Mouse (Mus musculus) bone marrow, adult 2 months (tissue): ENCODE measurements around the gene Ripor1. TPM values are rescaled to one million over a fixed set of nuclear protein-coding genes. Genes with fewer than 3 reads are reported as not detected.
A peak's percentile ranks its signal among the peaks of the same experiment; 100 is the strongest.

Experiments used
- H3K27ac ChIP-seq: fragments of 200-500 bp; 2 replicates; pipeline ENCODE4 v1.5.1; 2012; ENCODE audit warnings: low read depth, mild to moderate bottlenecking, control low read depth, inconsistent platforms, low read length; ENCODE audit not compliant: control insufficient read depth, poor library complexity, insufficient read depth
- H3K4me1 ChIP-seq: fragments of 200-500 bp; 2 replicates; pipeline ENCODE4 v1.6.1; 2011; ENCODE audit warnings: low read length; ENCODE audit not compliant: control insufficient read depth, insufficient read depth
- H3K4me3 ChIP-seq: fragments of 200-500 bp; replicated peaks from 2 replicates; pipeline ENCODE3; 2011; ENCODE audit warnings: mild to moderate bottlenecking, low read depth, low read length, control low read depth; ENCODE audit not compliant: control insufficient read depth
- CTCF ChIP-seq: fragments of 200-500 bp; IDR thresholded peaks from 2 replicates; pipeline ENCODE4 v1.5.1; 2011; ENCODE audit warnings: low read length, control low read depth; ENCODE audit not compliant: control insufficient read depth, insufficient read depth
- POLR2A ChIP-seq: fragments of 200-500 bp; IDR thresholded peaks from 2 replicates; pipeline ENCODE4 v1.6.1; 2011; ENCODE audit warnings: low read depth, mild to moderate bottlenecking, control low read depth, low read length, borderline replicate concordance; ENCODE audit not compliant: control insufficient read depth
- WGBS: fragments of 180-500 bp; shearing (Covaris S2); methylation state at CpG from one replicate; pipeline ENCODE4 v1.1.7; 2018; 5-methylcytosine and 5-hydroxymethylcytosine counted together
- polyA plus RNA-seq: library from polyadenylated mRNA; stranded (reverse); fragments of >200 nt; gene quantifications from 2 replicates; pipeline ENCODE4 v1.2.4, GENCODE M21; 2011; ENCODE audit warnings: low replicate concordance; ENCODE audit not compliant: missing spikeins, insufficient read depth, insufficient read length

Ripor1 gene
- polyA plus RNA-seq, 1 experiment: 23.1 TPM

- Histone ChIP-seq H3K4me3 (peak overlapping the region; percentile 82), H3K4me1 (peaks cover 2% of the 10 kb centered on the region), H3K27ac (peak overlapping the region; percentile 100)
- under 1% methylated on average over 11 of the region's 11 CpGs for WGBS
- TF ChIP-seq POLR2A: no peak
These were observed 32.6 kb downstream of the Ripor1 start for GRCm38 (mm10) chr8:105637601-105638041.

GRCm38 (mm10) chr8:105638510-105638909 lies 33.5 kb downstream of the Ripor1 start:
- 52% methylated on average over 4 of the region's 4 CpGs for whole genome bisulfite sequencing
- H3K4me3 ChIP-seq: peak overlapping the region; percentile 47
- no peak overlapping the region for H3K27ac ChIP-seq
- peaks cover 2% of the 10 kb centered on the region for H3K4me1 ChIP-seq
- TF ChIP-seq CTCF: no peak
- TF ChIP-seq POLR2A: no peak

GRCm38 (mm10) chr8:105639835-105640234 lies 34.8 kb downstream of the Ripor1 start:
- 49% methylated on average over 1 of the region's 1 CpGs for WGBS
- Histone ChIP-seq H3K4me3 (no peak overlapping the region), H3K4me1 (peaks cover 2% of the 10 kb centered on the region), H3K27ac (no peak overlapping the region)
- TF ChIP-seq POLR2A: no peak
- no peak for TF ChIP-seq CTCF

- peaks cover 2% of the 10 kb centered on the region for H3K4me1 ChIP-seq
- TF ChIP-seq CTCF (no peak), POLR2A (no peak)
- WGBS: 86% methylated on average over 2 of the region's 2 CpGs
- no peak overlapping the region for H3K27ac ChIP-seq
- no peak overlapping the region for H3K4me3 ChIP-seq
These were observed 35.5 kb downstream of the Ripor1 start for GRCm38 (mm10) chr8:105640511-105640910.

- H3K4me3 ChIP-seq: no peak overlapping the region
- H3K4me1 ChIP-seq: no peaks in the 10 kb centered on the region; the same call in 1 of the 2 replicates
- no peak overlapping the region for H3K27ac ChIP-seq
- no peak for TF ChIP-seq CTCF
- no peak for TF ChIP-seq POLR2A
- 93% methylated on average over 1 of the region's 1 CpGs for WGBS
These were observed 40.1 kb downstream of the Ripor1 start for GRCm38 (mm10) chr8:105645205-105645604.

- no peak overlapping the region for H3K4me3 ChIP-seq
- no peaks in the 10 kb centered on the region for H3K4me1 ChIP-seq
- WGBS: 95% methylated on average over 1 of the region's 1 CpGs
- H3K27ac ChIP-seq: no peak overlapping the region
- TF ChIP-seq POLR2A: no peak
- TF ChIP-seq CTCF: no peak
These were observed 43.9 kb downstream of the Ripor1 start for GRCm38 (mm10) chr8:105648929-105649328.

- H3K4me3 ChIP-seq: no peak overlapping the region
- no peaks in the 10 kb centered on the region for H3K4me1 ChIP-seq
- no peak overlapping the region for H3K27ac ChIP-seq
- no peak for TF ChIP-seq CTCF
- TF ChIP-seq POLR2A: no peak
These were observed 52.6 kb downstream of the Ripor1 start for GRCm38 (mm10) chr8:105657641-105658040.

- no peak overlapping the region for H3K27ac ChIP-seq
- H3K4me1 ChIP-seq: no peaks in the 10 kb centered on the region
- no peak overlapping the region for H3K4me3 ChIP-seq
- WGBS: 52% methylated on average over 3 of the region's 3 CpGs
- TF ChIP-seq CTCF (no peak), POLR2A (no peak)
These were observed 56.1 kb downstream of the Ripor1 start for GRCm38 (mm10) chr8:105661167-105661566.

Other genes starting within 250 kb of the Ripor1 start
- not detected in 2 replicates for gene Plekhg4, start 232.0 kb upstream of the Ripor1 start, polyA plus RNA-seq
- gene Kctd19, start 191.8 kb upstream of the Ripor1 start, polyA plus RNA-seq: not detected in 2 replicates
- gene Lrrc36, start 191.7 kb upstream of the Ripor1 start, polyA plus RNA-seq: 1.1 and 3.0 TPM in 2 replicates
- 3.3 and 3.5 TPM in 2 replicates for gene Tppp3, start 133.7 kb upstream of the Ripor1 start, polyA plus RNA-seq
- 7.3 and 10.1 TPM in 2 replicates for gene Zdhhc1, start 108.4 kb upstream of the Ripor1 start, polyA plus RNA-seq
- 0.82 TPM in 1 of 2 replicates, not detected in the other for gene Hsd11b2, start 86.5 kb upstream of the Ripor1 start, polyA plus RNA-seq
- 37.5 and 58.3 TPM in 2 replicates for gene Atp6v0d1, start 39.2 kb upstream of the Ripor1 start, polyA plus RNA-seq
- 77.0 and 79.4 TPM in 2 replicates for gene Ctcf, start 31.3 kb downstream of the Ripor1 start, polyA plus RNA-seq
- not detected in 2 replicates for gene Agrp, start 32.1 kb downstream of the Ripor1 start, polyA plus RNA-seq
- gene Carmil2, start 81.0 kb downstream of the Ripor1 start, polyA plus RNA-seq: 21.2 and 42.6 TPM in 2 replicates
- gene Acd, start 95.8 kb downstream of the Ripor1 start, polyA plus RNA-seq: 26.8 and 33.4 TPM in 2 replicates
- 5.3 and 6.4 TPM in 2 replicates for gene Pard6a, start 95.9 kb downstream of the Ripor1 start, polyA plus RNA-seq
- not detected in 2 replicates for gene 4933405L10Rik, start 102.4 kb downstream of the Ripor1 start, polyA plus RNA-seq
- 11.5 and 18.9 TPM in 2 replicates for gene Enkd1, start 103.0 kb downstream of the Ripor1 start, polyA plus RNA-seq
- gene Gfod2, start 153.4 kb downstream of the Ripor1 start, polyA plus RNA-seq: 1.2 and 2.0 TPM in 2 replicates
- gene Ranbp10, start 222.1 kb downstream of the Ripor1 start, polyA plus RNA-seq: 90.8 and 98.0 TPM in 2 replicates
- 3.6 TPM in 1 of 2 replicates, not detected in the other for gene Tsnaxip1, start 222.5 kb downstream of the Ripor1 start, polyA plus RNA-seq
- 30.3 and 73.2 TPM in 2 replicates for gene Cenpt, start 248.0 kb downstream of the Ripor1 start, polyA plus RNA-seq
- 9.8 and 12.6 TPM in 2 replicates for gene Thap11, start 249.9 kb downstream of the Ripor1 start, polyA plus RNA-seq